Mouse (Mus musculus) embryonic facial prominence, embryonic 10.5 days (tissue): Measurements from ENCODE around the gene Atp10b. TPM values are rescaled to one million over a fixed set of nuclear protein-coding genes. Genes with fewer than 3 reads are reported as not detected.

Source experiments
- DNase-seq: peaks from one replicate; pipeline ENCODE4 v3.0.0-alpha.2; 2017; ENCODE audit warnings: low spot score
- H3K27ac ChIP-seq: fragments of 300-500 bp; sonication (generic); replicated peaks from 2 replicates; pipeline ENCODE4 v1.5.1; 2016; ENCODE audit warnings: mild to moderate bottlenecking
- H3K27me3 ChIP-seq: fragments of 300-500 bp; sonication (generic); replicated peaks from 2 replicates; pipeline ENCODE4 v1.6.1; 2016; ENCODE audit warnings: low read depth, mild to moderate bottlenecking; ENCODE audit not compliant: poor library complexity, severe bottlenecking
- H3K36me3 ChIP-seq: fragments of 300-500 bp; sonication (generic); replicated peaks from 2 replicates; pipeline ENCODE4 v1.6.1; 2016; ENCODE audit warnings: mild to moderate bottlenecking, moderate library complexity
- H3K4me1 ChIP-seq: fragments of 300-500 bp; sonication (generic); 2 replicates; pipeline ENCODE4 v1.6.1; 2016
- H3K4me3 ChIP-seq: fragments of 300-500 bp; sonication (generic); 2 replicates; pipeline ENCODE4 v1.5.1; 2016; ENCODE audit warnings: mild to moderate bottlenecking, moderate library complexity
- H3K9me3 ChIP-seq: fragments of 300-500 bp; sonication (generic); 2 replicates; pipeline ENCODE4 v1.6.1; 2016; ENCODE audit warnings: mild to moderate bottlenecking
- WGBS: fragments of 180-500 bp; shearing (Covaris S2); methylation state at CpG from one replicate; pipeline ENCODE4 v1.1.7; 2016; 5-methylcytosine and 5-hydroxymethylcytosine counted together
- polyA plus RNA-seq: library from polyadenylated mRNA; unstranded; fragments of >200 nt; fragmentation: Nextera tagmentation; extraction: Ambion mirVana; gene quantifications from 2 replicates; pipeline ENCODE4 v1.2.1, GENCODE M21; 2016

Gene Atp10b
- polyA plus RNA-seq, 1 experiment from 2014 or later: 0.26 TPM

DNA sequence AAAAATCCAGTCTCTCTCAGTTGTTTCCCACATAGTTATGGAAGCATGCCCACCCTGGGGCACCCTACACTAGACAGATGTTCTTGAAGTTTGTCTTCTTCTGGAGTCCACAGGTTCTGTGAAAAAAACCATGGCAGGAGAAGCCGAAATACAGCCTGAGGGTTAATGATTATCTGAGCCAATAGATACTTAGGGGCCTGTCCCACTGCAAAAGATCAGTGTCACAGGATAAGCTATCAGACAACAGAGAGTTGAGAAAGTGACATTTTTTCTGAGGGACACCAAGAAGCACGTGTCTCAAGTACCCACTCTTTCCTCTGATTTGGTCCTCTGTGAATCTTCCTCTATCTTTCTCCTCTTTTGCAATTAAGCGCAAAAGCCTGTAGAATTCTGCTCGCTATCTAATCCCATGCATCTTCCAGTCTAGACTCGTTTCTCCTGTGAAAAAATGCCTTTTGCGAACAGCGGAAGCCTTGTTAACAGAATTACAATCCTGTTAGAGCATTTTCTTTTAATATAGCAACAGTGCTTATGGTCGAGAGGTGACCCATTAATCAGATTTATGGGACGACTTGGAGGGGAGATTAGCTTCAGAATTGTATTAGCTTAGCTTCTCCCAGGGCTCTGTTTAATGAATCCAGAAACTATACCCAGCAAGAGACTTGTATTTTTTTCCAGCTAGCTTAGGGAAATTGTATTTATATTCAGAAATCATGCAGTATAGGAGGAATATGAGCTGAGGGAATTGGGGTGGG lies 10.7 kb downstream of the Atp10b start:
- WGBS: 85% methylated on average over 9 of the region's 9 CpGs
- Histone ChIP-seq H3K4me3 (no peak overlapping the region), H3K27me3 (no peaks in the 10 kb centered on the region), H3K36me3 (no peaks in the 10 kb centered on the region), H3K27ac (no peak overlapping the region), H3K9me3 (no peaks in the 10 kb centered on the region), H3K4me1 (peaks cover 3% of the 10 kb centered on the region; the same call in 1 of the 2 replicates)
- DNase-seq: no peak

DNA sequence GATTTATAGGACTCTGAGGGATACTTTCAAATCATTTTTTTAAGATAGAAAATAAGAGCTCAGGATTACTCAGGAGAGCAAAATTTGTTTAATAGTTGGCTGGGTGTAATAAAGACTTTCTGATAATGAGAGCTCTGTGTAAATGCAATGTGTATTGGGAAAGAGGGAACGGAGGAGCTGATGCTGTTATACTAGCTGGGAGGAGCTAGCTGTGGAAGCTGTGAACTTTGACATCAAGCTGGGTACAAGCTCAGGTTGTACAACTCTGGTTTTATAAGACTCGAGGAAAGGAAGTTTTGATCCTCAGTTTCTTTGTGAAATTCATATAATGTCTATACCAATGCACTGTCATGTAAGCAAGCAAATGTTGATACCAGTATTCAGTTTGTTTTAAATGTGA lies 20.9 kb downstream of the Atp10b start:
- 79% methylated on average over 2 of the region's 2 CpGs for WGBS
- no peak overlapping the region for H3K27ac ChIP-seq
- H3K27me3 ChIP-seq: no peaks in the 10 kb centered on the region
- DNase-seq: no peak
- H3K9me3 ChIP-seq: no peaks in the 10 kb centered on the region
- H3K36me3 ChIP-seq: no peaks in the 10 kb centered on the region
- H3K4me3 ChIP-seq: no peak overlapping the region
- no peaks in the 10 kb centered on the region for H3K4me1 ChIP-seq

DNA sequence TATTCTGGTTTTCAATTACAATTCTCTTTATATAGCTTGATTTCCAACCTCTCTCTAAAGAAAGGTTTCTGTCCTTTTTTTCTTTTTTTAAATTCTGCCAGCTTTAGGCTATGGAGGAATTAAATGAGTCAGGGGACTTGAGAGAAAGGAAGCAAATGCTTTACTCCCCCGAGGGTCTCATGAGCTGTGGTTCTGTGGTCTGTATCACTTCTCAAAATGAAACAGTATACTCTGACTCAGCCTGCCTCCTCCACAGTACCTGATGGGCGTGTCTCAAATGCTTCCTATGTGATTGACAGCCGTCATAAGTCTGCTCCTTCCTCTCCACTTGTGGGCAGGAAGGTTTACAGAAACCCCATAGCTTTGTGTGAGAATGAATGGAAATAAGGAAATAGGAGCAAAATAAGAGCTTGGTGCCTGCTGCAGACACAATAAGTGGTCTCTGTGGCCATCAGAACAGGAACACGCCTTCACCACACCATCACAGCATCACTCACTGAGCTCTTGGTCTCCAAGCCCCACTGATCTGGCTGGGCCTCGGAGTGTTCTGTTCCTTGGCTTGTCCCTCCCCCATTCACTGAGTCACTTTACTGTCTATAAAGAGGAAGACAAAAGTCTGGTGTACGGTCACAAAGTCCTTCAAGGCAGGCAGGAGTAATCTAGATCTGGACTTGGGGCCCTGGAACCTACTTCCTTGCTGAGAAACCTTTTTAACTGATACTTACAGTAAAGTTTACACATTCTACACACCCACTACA lies 24.9 kb downstream of the Atp10b start:
- Histone ChIP-seq H3K27me3 (no peaks in the 10 kb centered on the region), H3K36me3 (no peaks in the 10 kb centered on the region), H3K4me3 (no peak overlapping the region), H3K9me3 (no peaks in the 10 kb centered on the region), H3K4me1 (no peaks in the 10 kb centered on the region), H3K27ac (no peak overlapping the region)
- no peak for DNase-seq
- WGBS: 78% methylated on average over 6 of the region's 6 CpGs

DNA sequence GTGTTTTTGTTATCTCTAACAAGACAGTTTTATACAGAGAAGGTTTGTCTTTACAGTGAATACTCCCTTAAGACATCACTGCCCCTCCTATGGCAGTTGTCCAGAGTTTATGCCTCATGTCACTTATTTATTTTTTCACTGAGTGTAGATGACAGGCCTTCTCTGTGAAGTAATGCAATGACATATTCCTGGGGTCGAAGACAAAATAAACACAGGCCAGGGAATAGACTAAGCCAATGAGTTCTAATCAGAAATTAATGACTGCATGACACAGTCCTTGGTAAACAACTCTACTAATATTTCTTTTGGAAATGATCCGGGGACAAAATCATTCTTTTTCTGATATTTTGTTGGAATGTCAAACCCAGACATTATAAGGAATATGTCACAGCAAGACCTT lies 32.7 kb downstream of the Atp10b start:
- Histone ChIP-seq H3K27me3 (no peaks in the 10 kb centered on the region), H3K4me1 (no peaks in the 10 kb centered on the region; the same call in 1 of the 2 replicates), H3K4me3 (no peak overlapping the region), H3K27ac (no peak overlapping the region), H3K9me3 (no peaks in the 10 kb centered on the region), H3K36me3 (no peaks in the 10 kb centered on the region)
- DNase-seq: no peak
- WGBS: 83% methylated on average over 2 of the region's 2 CpGs

DNA sequence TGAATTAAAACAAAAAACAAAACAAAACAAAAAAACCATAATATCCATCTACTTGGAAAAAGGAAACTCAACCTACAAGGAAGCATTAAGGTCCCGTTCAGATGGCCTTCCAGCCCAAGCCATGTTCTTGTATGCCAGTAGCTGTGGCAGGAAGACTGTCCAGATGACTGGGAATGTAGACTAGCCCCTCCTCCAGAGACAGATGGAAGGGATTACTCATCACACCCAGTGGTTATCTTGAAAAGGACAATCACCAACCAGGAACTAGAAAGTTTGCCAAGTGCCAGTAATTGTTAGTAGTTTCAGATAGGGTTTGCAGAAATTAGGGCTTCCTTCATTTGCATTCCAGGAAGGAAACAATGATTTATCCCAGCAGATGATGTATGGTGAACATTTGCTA lies 33.1 kb downstream of the Atp10b start:
- Histone ChIP-seq H3K27ac (no peak overlapping the region), H3K27me3 (no peaks in the 10 kb centered on the region), H3K4me3 (no peak overlapping the region), H3K9me3 (no peaks in the 10 kb centered on the region), H3K36me3 (no peaks in the 10 kb centered on the region), H3K4me1 (no peaks in the 10 kb centered on the region; the same call in 1 of the 2 replicates)
- WGBS: 80% methylated on average over 1 of the region's 1 CpGs
- DNase-seq: no peak

DNA sequence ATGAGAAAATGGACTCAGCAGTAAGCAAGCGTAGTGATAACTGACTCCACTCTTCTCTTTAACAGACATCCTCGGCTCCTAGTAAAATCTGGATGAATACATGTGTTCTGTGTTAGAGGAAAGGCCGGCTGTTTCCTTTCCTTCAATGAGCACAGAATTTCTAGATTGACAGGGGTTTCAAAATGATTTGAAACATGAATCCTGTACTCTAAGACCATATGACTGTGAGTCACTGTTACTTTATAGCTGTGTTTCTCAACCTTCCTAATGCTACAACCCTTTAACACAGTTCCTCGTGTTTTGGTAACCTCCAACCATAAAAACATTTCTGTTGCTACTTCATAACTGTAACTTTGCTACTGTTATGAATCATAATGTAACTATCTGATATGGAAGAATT lies 33.8 kb downstream of the Atp10b start:
- WGBS: 56% methylated on average over 4 of the region's 4 CpGs
- H3K4me3 ChIP-seq: no peak overlapping the region

DNA sequence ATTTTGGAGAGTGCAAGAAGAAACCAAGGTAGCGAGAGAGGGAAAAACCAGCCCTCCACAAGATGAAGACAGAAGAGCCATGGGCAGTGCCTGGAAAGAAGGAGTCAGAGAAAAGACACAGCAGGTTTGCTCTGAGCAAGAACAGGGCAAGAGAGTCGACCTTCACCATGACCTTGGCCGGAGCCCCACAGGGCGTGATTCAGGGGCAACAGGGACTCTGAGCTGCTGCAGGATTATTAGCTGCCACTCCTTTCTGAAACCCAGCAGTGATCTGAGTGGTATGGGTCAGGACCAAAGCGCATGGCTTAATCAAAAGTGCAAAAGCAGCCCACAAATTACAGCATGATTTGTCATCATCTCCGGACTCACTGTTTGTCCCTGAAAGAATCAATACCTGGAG lies 36.6 kb downstream of the Atp10b start:
- DNase-seq: no peak
- 70% methylated on average over 6 of the region's 6 CpGs for WGBS
- Histone ChIP-seq H3K4me1 (no peaks in the 10 kb centered on the region; the same call in 1 of the 2 replicates), H3K4me3 (no peak overlapping the region), H3K36me3 (no peaks in the 10 kb centered on the region), H3K27ac (no peak overlapping the region), H3K9me3 (no peaks in the 10 kb centered on the region), H3K27me3 (no peaks in the 10 kb centered on the region)

More for the DNA sequence above, 33.8 kb downstream of the Atp10b start:
- no peaks in the 10 kb centered on the region for H3K9me3 ChIP-seq
- H3K36me3 ChIP-seq: no peaks in the 10 kb centered on the region
- no peak for DNase-seq
- H3K27ac ChIP-seq: no peak overlapping the region
- H3K27me3 ChIP-seq: no peaks in the 10 kb centered on the region
- H3K4me1 ChIP-seq: no peaks in the 10 kb centered on the region; the same call in 1 of the 2 replicates

DNA sequence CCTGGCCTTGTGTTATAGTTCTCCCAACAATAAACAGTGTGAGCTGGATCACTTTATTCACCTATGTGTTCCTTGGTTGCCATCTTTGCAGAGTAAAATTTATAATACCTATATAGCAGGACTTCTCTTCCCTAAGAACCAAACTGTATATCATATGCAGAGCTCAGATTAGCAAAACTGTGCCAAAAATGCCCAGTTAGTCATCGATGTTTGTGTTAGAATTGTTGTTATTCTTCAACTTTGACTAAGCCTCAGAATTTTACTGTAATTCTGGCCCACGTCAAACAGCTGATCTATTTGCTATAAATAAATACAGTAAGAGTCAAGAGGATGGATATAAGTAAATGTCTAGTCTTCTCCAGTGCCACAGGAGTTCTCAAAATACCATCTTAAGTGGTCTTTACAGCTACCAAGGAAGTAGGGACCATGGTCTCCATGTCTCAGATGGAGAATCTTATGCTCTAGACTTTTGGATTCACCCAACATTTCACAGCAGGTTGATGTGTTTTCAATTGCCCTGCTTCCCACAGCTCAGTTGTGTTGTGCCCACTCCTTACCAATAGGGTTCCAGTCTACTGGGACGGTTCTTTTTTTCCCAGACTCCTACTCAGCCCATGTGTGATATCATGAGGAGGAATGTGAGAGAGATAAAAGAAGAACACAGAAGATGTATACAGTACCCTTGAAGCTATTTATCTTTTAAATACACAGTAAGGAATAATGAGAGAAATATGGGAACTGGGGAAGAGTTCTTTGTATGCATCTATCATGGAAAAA lies 40.3 kb downstream of the Atp10b start:
- H3K27ac ChIP-seq: no peak overlapping the region
- H3K27me3 ChIP-seq: no peaks in the 10 kb centered on the region
- H3K36me3 ChIP-seq: no peaks in the 10 kb centered on the region
- DNase-seq: no peak
- no peaks in the 10 kb centered on the region for H3K9me3 ChIP-seq
- 91% methylated on average over 3 of the region's 3 CpGs for WGBS
- H3K4me3 ChIP-seq: no peak overlapping the region
- H3K4me1 ChIP-seq: no peaks in the 10 kb centered on the region

DNA sequence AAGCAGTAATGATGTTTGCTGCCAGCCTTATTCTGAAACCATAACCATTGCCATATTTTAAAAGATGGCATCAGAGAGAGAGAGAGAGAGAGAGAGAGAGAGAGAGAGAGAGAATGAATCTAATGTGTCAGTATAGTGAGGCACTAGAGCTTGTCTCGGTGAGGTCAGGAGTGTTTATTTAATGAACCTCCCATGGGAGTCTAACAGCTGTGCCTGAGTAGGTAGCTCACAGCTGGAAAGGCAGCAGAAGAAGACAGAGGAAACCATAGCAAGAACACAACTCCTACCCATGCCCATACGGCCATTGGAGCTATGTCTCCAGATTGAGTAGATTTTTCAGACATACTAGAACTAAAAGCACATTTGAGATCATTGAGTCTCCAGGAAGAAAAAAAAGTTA lies 49.1 kb downstream of the Atp10b start:
- WGBS: 72% methylated on average over 2 of the region's 2 CpGs
- Histone ChIP-seq H3K27me3 (no peaks in the 10 kb centered on the region), H3K4me3 (no peak overlapping the region), H3K27ac (no peak overlapping the region), H3K4me1 (0 out of 2 replicates have a peak, but pooled peaks cover 3% of the 10 kb centered on the region), H3K9me3 (no peaks in the 10 kb centered on the region), H3K36me3 (no peaks in the 10 kb centered on the region)
- DNase-seq: no peak

DNA sequence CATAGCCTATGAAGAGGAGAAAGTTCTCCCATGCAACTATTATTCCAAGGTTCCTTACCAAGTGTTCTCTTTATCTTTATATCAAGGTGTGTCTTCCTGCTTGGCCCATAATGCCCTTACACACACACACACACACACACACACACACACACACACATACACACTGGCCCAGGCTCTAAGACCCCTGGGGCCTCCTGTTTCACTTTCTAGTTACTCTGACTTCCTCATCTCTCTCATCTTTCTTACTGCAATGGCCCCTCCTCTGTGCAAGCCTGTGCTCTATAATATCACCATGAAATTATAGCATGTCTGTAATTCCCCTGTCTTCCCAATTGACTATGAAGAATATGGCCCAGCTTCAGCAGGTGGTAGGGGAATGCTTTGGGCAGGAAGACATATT lies 49.7 kb downstream of the Atp10b start:
- no peak for DNase-seq
- no peaks in the 10 kb centered on the region for H3K36me3 ChIP-seq
- H3K27me3 ChIP-seq: no peaks in the 10 kb centered on the region
- no peak overlapping the region for H3K4me3 ChIP-seq
- 0 out of 2 replicates have a peak, but pooled peaks cover 3% of the 10 kb centered on the region for H3K4me1 ChIP-seq
- H3K27ac ChIP-seq: no peak overlapping the region
- no peaks in the 10 kb centered on the region for H3K9me3 ChIP-seq

DNA sequence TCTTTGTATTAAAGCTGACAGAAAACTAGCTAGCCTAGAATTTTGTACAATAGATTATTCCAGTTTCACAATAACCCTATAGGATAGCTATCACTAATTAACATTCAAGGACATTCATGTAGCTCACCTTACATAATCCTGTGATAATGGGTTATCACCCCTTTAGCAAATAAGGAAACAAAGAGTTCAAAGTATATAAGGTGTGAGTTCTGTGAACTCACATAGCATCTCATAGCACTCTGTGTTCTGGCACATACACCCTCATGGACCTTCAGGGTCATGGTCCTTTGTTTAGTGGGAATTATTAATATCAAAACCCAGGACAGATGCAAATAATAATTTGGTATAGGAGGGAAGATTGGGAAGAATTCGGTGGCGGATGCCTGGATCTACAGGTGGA lies 50.4 kb downstream of the Atp10b start:
- WGBS: 94% methylated on average over 2 of the region's 2 CpGs
- Histone ChIP-seq H3K27me3 (no peaks in the 10 kb centered on the region), H3K4me3 (no peak overlapping the region), H3K27ac (no peak overlapping the region), H3K9me3 (no peaks in the 10 kb centered on the region), H3K36me3 (no peaks in the 10 kb centered on the region), H3K4me1 (0 out of 2 replicates have a peak, but pooled peaks cover 3% of the 10 kb centered on the region)
- no peak for DNase-seq

DNA sequence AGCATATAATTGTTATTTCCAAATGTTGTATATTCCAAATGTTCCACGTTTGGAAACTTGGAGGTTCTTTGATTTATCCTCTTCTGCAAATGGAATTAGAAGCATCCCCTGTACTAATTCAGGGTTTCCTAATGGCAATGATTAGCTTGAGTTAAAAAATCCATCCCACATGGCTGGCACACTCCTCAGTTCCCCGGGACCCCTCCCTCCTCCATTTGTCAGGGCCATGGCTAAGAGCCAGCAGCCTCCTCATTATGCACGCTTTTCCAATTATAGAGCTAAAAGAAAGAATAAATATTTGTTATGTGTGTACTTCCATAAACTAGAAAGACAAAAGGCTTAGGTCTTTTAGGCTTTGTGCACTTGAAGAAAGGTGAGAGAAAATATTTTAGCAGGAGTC lies 53.9 kb downstream of the Atp10b start:
- Histone ChIP-seq H3K27ac (no peak overlapping the region), H3K27me3 (no peaks in the 10 kb centered on the region), H3K9me3 (no peaks in the 10 kb centered on the region), H3K4me3 (no peak overlapping the region), H3K36me3 (no peaks in the 10 kb centered on the region), H3K4me1 (no peaks in the 10 kb centered on the region)
- no peak for DNase-seq
- 65% methylated on average over 3 of the region's 3 CpGs for WGBS
